Mouse (Mus musculus) erythroid progenitor cell, adult 5-6 weeks (primary cell): ENCODE results near the gene H2al1f. TPM values are rescaled to one million over a fixed set of nuclear protein-coding genes. Genes with fewer than 3 reads are reported as not detected.

Experiments
- ATAC-seq: replicated peaks from 2 replicates; pipeline ENCODE4 v1.8.0; 2016; ENCODE audit warnings: moderate number of reproducible peaks, mild to moderate bottlenecking, moderate TSS enrichment, inconsistent platforms; ENCODE audit not compliant: poor library complexity, low FRiP score, severe bottlenecking
- total RNA-seq, 2 experiments: library from RNA; stranded (forward) in 1 of 2; stranded (reverse) in 1 of 2; fragments of 150-400 nt in 1 of 2; fragments of 186-747, 209-891 nt in 1 of 2; gene quantifications; 2 replicates each; pipeline versions ENCODE4 v1.2.3 to v1.2.4; 2015 to 2017; ENCODE audit warnings: low replicate concordance in 2 of 2

H2al1f gene
- total RNA-seq, 2 experiments from 2014 or later, result not detected

DNA sequence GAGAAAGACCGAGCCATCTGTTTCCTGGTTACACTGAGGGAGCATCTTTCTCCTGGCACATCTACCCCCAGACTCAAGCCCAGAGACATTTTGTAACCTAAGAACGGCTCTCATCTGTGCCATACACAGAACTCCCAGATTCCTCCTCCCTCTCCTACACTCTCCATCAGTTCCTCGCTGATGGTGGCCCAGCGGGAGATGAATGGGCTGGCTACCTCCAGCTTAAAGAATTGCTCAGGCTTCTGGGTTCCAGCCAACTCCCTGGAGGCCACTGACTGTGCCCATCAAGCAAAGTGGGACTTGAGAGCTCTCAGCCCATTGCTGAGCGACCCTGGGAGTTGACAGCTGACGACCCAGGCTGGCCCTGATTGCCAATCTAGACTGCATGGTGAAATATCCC, 48.9 kb downstream of the H2al1f start:
- no peak for ATAC-seq

Other genes starting within 250 kb of the H2al1f start
- not detected in 2 replicates for gene H2al1a, start 15.9 kb upstream of the H2al1f start, total RNA-seq (2015; ENCODE audit: low replicate concordance)
- not detected in 2 replicates for gene H2al1a, start 15.9 kb upstream of the H2al1f start, total RNA-seq (2017; ENCODE audit: low replicate concordance)
- not detected in 2 replicates for gene H2al1b, start 12.7 kb upstream of the H2al1f start, total RNA-seq (2015; ENCODE audit: low replicate concordance)
- gene H2al1b, start 12.7 kb upstream of the H2al1f start, total RNA-seq (2017; ENCODE audit: low replicate concordance), result not detected in 2 replicates
- gene H2al1c, start 9.5 kb upstream of the H2al1f start, total RNA-seq (2015; ENCODE audit: low replicate concordance), result not detected in 2 replicates
- not detected in 2 replicates for gene H2al1c, start 9.5 kb upstream of the H2al1f start, total RNA-seq (2017; ENCODE audit: low replicate concordance)
- not detected in 2 replicates for gene H2al1d, start 6.3 kb upstream of the H2al1f start, total RNA-seq (2015; ENCODE audit: low replicate concordance)
- not detected in 2 replicates for gene H2al1d, start 6.3 kb upstream of the H2al1f start, total RNA-seq (2017; ENCODE audit: low replicate concordance)
- not detected in 2 replicates for gene H2al1e, start 3.2 kb upstream of the H2al1f start, total RNA-seq (2015; ENCODE audit: low replicate concordance)
- not detected in 2 replicates for gene H2al1e, start 3.2 kb upstream of the H2al1f start, total RNA-seq (2017; ENCODE audit: low replicate concordance)
- gene H2al1g, start 3.1 kb downstream of the H2al1f start, total RNA-seq (2015; ENCODE audit: low replicate concordance), result not detected in 2 replicates
- not detected in 2 replicates for gene H2al1g, start 3.1 kb downstream of the H2al1f start, total RNA-seq (2017; ENCODE audit: low replicate concordance)
- not detected in 2 replicates for gene H2al1h, start 6.3 kb downstream of the H2al1f start, total RNA-seq (2015; ENCODE audit: low replicate concordance)
- gene H2al1h, start 6.3 kb downstream of the H2al1f start, total RNA-seq (2017; ENCODE audit: low replicate concordance), result not detected in 2 replicates
- gene H2al1i, start 9.5 kb downstream of the H2al1f start, total RNA-seq (2015; ENCODE audit: low replicate concordance), result not detected in 2 replicates
- not detected in 2 replicates for gene H2al1i, start 9.5 kb downstream of the H2al1f start, total RNA-seq (2017; ENCODE audit: low replicate concordance)
- not detected in 2 replicates for gene H2al1j, start 12.7 kb downstream of the H2al1f start, total RNA-seq (2015; ENCODE audit: low replicate concordance)
- not detected in 2 replicates for gene H2al1j, start 12.7 kb downstream of the H2al1f start, total RNA-seq (2017; ENCODE audit: low replicate concordance)